ENCODE assay signal across 10 mouse cellular contexts in the genomic region with DNA sequence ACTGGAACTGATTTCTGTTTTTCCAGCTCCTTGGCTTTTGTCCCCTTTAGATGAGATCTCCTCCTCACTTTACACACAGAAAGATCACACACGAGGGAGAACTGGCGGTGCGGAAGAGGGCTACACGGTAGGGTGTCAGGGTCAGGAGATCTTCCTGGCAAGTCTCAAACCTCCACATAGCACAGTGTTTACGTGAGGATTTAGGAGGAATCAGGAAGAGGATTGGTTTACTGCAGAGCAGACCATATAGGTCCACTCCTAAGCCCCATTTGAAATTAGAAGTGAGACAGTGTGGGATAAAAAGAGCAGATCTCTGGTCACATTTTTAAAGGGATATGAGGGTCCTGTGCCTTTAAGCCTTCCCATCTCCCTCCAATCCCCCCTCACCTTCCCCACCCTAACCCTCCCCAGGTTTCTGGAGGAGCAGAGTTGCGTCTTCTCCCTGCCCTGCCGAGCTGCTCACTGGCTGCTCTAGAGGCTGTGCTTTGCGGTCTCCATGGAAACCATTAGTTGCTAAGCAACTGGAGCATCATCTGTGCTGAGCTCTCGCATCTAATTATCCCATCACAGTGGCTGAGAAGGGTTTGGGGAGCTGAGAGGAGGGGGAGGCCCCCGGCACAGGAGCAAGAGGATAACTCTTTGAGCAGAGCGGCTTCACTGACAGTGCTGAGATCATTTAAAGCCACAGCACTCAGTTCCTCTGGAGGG. TPM values are rescaled to one million over a fixed set of nuclear protein-coding genes. Genes with fewer than 3 reads are reported as not detected.
DNase-seq lines count a peak whose midpoint lies in the region; ATAC-seq lines count a peak whose summit lies in the region.
"Had no signal": no experiment of that assay in that cellular context is flagged by ENCODE, and none has a peak within 500 bp of the region (broad histone marks: within the 10 kb centered on the region; RNA-seq: fewer than 3 reads in every experiment).

No protein-coding gene starts in this region.

- DNase-seq in kidney, adult 8-10 months: no peak
- DNase-seq in embryo, embryonic 11.5 days (ENCODE audit: low read depth, low spot score): peak; percentile 77
- DNase-seq in limb, embryonic 11.5 days (ENCODE audit: low spot score): peak; percentile 60
- DNase-seq in right cerebral cortex, postnatal 25 days: peak; percentile 85
- no peak for DNase-seq in urinary bladder, adult 2 months (ENCODE audit: low spot score)

- H3K4me3 ChIP-seq in kidney, embryonic 15.5 days (replicated peaks): no peak overlapping the region
- H3K4me3 ChIP-seq in hindbrain, embryonic 15.5 days: peak overlapping the region; percentile 12
- H3K4me3 ChIP-seq in limb, embryonic 11.5 days (ENCODE audit: low read depth, low read length): no peak overlapping the region

- H3K27me3 ChIP-seq in kidney, embryonic 15.5 days: peaks cover 38% of the 10 kb centered on the region
- H3K27me3 ChIP-seq in hindbrain, embryonic 15.5 days: no peaks in the 10 kb centered on the region; the same call in 1 of the 2 replicates
- peaks cover 6% of the 10 kb centered on the region; the same call in 1 of the 2 replicates for H3K27me3 ChIP-seq in limb, embryonic 11.5 days (ENCODE audit: control insufficient read depth, insufficient read depth, low read length)

- peaks cover 14% of the 10 kb centered on the region for H3K4me1 ChIP-seq in kidney, embryonic 15.5 days
- peaks cover 40% of the 10 kb centered on the region for H3K4me1 ChIP-seq in hindbrain, embryonic 15.5 days (replicated peaks)
- H3K4me1 ChIP-seq in limb, embryonic 11.5 days (ENCODE audit: control insufficient read depth, insufficient read depth, low read length): 0 out of 2 replicates have a peak, but pooled peaks cover 5% of the 10 kb centered on the region

- no peak overlapping the region for H3K27ac ChIP-seq in kidney, embryonic 15.5 days
- peak overlapping the region; percentile 87 for H3K27ac ChIP-seq in hindbrain, embryonic 15.5 days (replicated peaks)
- H3K27ac ChIP-seq in limb, embryonic 11.5 days (replicated peaks; ENCODE audit: low read depth, low read length): no peak overlapping the region

- H3K36me3 ChIP-seq in kidney, embryonic 15.5 days: no peaks in the 10 kb centered on the region
- H3K36me3 ChIP-seq in hindbrain, embryonic 15.5 days: no peaks in the 10 kb centered on the region
- no peaks in the 10 kb centered on the region for H3K36me3 ChIP-seq in limb, embryonic 11.5 days (ENCODE audit: control insufficient read depth, insufficient read depth, low read length)

- no peaks in the 10 kb centered on the region for H3K9me3 ChIP-seq in kidney, embryonic 15.5 days (replicated peaks)
- H3K9me3 ChIP-seq in hindbrain, embryonic 15.5 days: no peaks in the 10 kb centered on the region
- H3K9me3 ChIP-seq in limb, embryonic 11.5 days (ENCODE audit: control insufficient read depth, low read length): no peaks in the 10 kb centered on the region

- ATAC-seq in kidney, embryonic 15.5 days (replicated peaks; ENCODE audit: low FRiP score): 0 out of 2 replicates have a peak, but pooled peaks have one; percentile 12
- peak; percentile 95 for ATAC-seq in hindbrain, embryonic 15.5 days (ENCODE audit: low FRiP score, low read depth)
- no peak for ATAC-seq in limb, embryonic 11.5 days (ENCODE audit: insufficient number of reproducible peaks, low FRiP score, low TSS enrichment, low read depth)
- ATAC-seq in granulocyte monocyte progenitor cell, adult 5-6 weeks (replicated peaks; ENCODE audit: poor library complexity, severe bottlenecking): no peak

- WGBS in kidney, embryonic 15.5 days: 2% methylated on average over 11 of the region's 11 CpGs
- 1% methylated on average over 11 of the region's 11 CpGs for WGBS in hindbrain, embryonic 15.5 days
- 8% methylated on average over 11 of the region's 11 CpGs for WGBS in limb, embryonic 11.5 days

- no peak overlapping the region for H3K9ac ChIP-seq in kidney, embryonic 15.5 days
- peak overlapping the region; percentile 4; the same call in 1 of the 2 replicates for H3K9ac ChIP-seq in hindbrain, embryonic 15.5 days
- no peak overlapping the region for H3K9ac ChIP-seq in limb, embryonic 11.5 days (ENCODE audit: low read length)

- H3K4me2 ChIP-seq in kidney, embryonic 15.5 days: no peak overlapping the region
- peak overlapping the region; percentile 50 for H3K4me2 ChIP-seq in hindbrain, embryonic 15.5 days
- no peak overlapping the region for H3K4me2 ChIP-seq in limb, embryonic 11.5 days (ENCODE audit: low read depth, severe bottlenecking)

RNA-seq across cellular contexts. Expression of gene Upk2, which starts 2.4 kb away (rescaled TPM):
- 0.60 and 2.5 TPM in 2 replicates for polyA plus RNA-seq in kidney, embryonic 15.5 days (2015; fragmentation: Nextera tagmentation; extraction: Ambion mirVana)
- not detected in 2 replicates for polyA plus RNA-seq in hindbrain, embryonic 15.5 days (2015; fragmentation: Nextera tagmentation; extraction: Ambion mirVana)
- polyA plus RNA-seq in limb, embryonic 11.5 days (2014; fragmentation: Nextera tagmentation; extraction: Ambion mirVana): 0.59 and 0.99 TPM in 2 replicates
- not detected in 2 replicates for total RNA-seq in granulocyte monocyte progenitor cell, adult 5-6 weeks (2014; fragmentation: Nextera tagmentation)
- total RNA-seq in granulocyte monocyte progenitor cell, adult 5-6 weeks (2017): not detected in 2 replicates
- polyA plus RNA-seq in urinary bladder, adult 2 months (2012; rRNA removed): 788 and 1,023 TPM in 2 replicates
- polyA plus RNA-seq: heart, embryonic 14.5 days; spleen, adult 2 months had no signal

RNA-seq across cellular contexts. Expression of gene Foxr1, which starts 16.3 kb away (rescaled TPM):
- polyA plus RNA-seq in kidney, embryonic 15.5 days (2015; fragmentation: Nextera tagmentation; extraction: Ambion mirVana): not detected in 2 replicates
- not detected in 2 replicates for polyA plus RNA-seq in hindbrain, embryonic 15.5 days (2015; fragmentation: Nextera tagmentation; extraction: Ambion mirVana)
- not detected in 2 replicates for polyA plus RNA-seq in limb, embryonic 11.5 days (2014; fragmentation: Nextera tagmentation; extraction: Ambion mirVana)
- not detected in 2 replicates for total RNA-seq in granulocyte monocyte progenitor cell, adult 5-6 weeks (2014; fragmentation: Nextera tagmentation)
- total RNA-seq in granulocyte monocyte progenitor cell, adult 5-6 weeks (2017): not detected in 2 replicates
- polyA plus RNA-seq in urinary bladder, adult 2 months (2012; rRNA removed): 0.28 and 0.63 TPM in 2 replicates
- polyA plus RNA-seq: heart, embryonic 14.5 days had no signal

RNA-seq across cellular contexts. Expression of gene Bcl9l, which starts 25.4 kb away (rescaled TPM):
- 11.3 and 11.7 TPM in 2 replicates for polyA plus RNA-seq in kidney, embryonic 15.5 days (2015; fragmentation: Nextera tagmentation; extraction: Ambion mirVana)
- 10.7 and 11.9 TPM in 2 replicates for polyA plus RNA-seq in hindbrain, embryonic 15.5 days (2015; fragmentation: Nextera tagmentation; extraction: Ambion mirVana)
- 11.6 and 12.3 TPM in 2 replicates for polyA plus RNA-seq in limb, embryonic 11.5 days (2014; fragmentation: Nextera tagmentation; extraction: Ambion mirVana)
- 8.7 and 13.0 TPM in 2 replicates for total RNA-seq in granulocyte monocyte progenitor cell, adult 5-6 weeks (2014; fragmentation: Nextera tagmentation)
- total RNA-seq in granulocyte monocyte progenitor cell, adult 5-6 weeks (2017): 1.6 and 2.6 TPM in 2 replicates
- 11.1 and 29.7 TPM in 2 replicates for polyA plus RNA-seq in urinary bladder, adult 2 months (2012; rRNA removed)

RNA-seq across cellular contexts. Expression of gene Ccdc84, which starts 38.8 kb away (rescaled TPM):
- polyA plus RNA-seq in kidney, embryonic 15.5 days (2015; fragmentation: Nextera tagmentation; extraction: Ambion mirVana): 29.1 and 30.9 TPM in 2 replicates
- polyA plus RNA-seq in hindbrain, embryonic 15.5 days (2015; fragmentation: Nextera tagmentation; extraction: Ambion mirVana): 32.0 and 34.9 TPM in 2 replicates
- polyA plus RNA-seq in limb, embryonic 11.5 days (2014; fragmentation: Nextera tagmentation; extraction: Ambion mirVana): 22.0 and 27.1 TPM in 2 replicates
- total RNA-seq in granulocyte monocyte progenitor cell, adult 5-6 weeks (2014; fragmentation: Nextera tagmentation): 22.4 and 46.8 TPM in 2 replicates
- 22.5 and 45.1 TPM in 2 replicates for total RNA-seq in granulocyte monocyte progenitor cell, adult 5-6 weeks (2017)
- polyA plus RNA-seq in urinary bladder, adult 2 months (2012; rRNA removed): 33.7 and 47.1 TPM in 2 replicates

RNA-seq across cellular contexts. Expression of gene Trappc4, which starts 49.8 kb away (rescaled TPM):
- 135 and 138 TPM in 2 replicates for polyA plus RNA-seq in kidney, embryonic 15.5 days (2015; fragmentation: Nextera tagmentation; extraction: Ambion mirVana)
- 287 and 295 TPM in 2 replicates for polyA plus RNA-seq in hindbrain, embryonic 15.5 days (2015; fragmentation: Nextera tagmentation; extraction: Ambion mirVana)
- 141 TPM in 2 replicates for polyA plus RNA-seq in limb, embryonic 11.5 days (2014; fragmentation: Nextera tagmentation; extraction: Ambion mirVana)
- total RNA-seq in granulocyte monocyte progenitor cell, adult 5-6 weeks (2014; fragmentation: Nextera tagmentation): 52.2 and 78.5 TPM in 2 replicates
- total RNA-seq in granulocyte monocyte progenitor cell, adult 5-6 weeks (2017): 37.7 and 39.6 TPM in 2 replicates
- polyA plus RNA-seq in urinary bladder, adult 2 months (2012; rRNA removed): 55.6 and 68.6 TPM in 2 replicates

Comparison
In these comparisons a context has a peak if more than half of its experiments do, and no peak if none do; other contexts are left out.
1. ATAC-seq: peak in kidney, embryonic 15.5 days (single experiment) and hindbrain, embryonic 15.5 days (single experiment); none in limb, embryonic 11.5 days (single experiment) and granulocyte monocyte progenitor cell, adult 5-6 weeks (single experiment).
2. DNase-seq: peak in embryo, embryonic 11.5 days (single experiment), limb, embryonic 11.5 days (single experiment) and right cerebral cortex, postnatal 25 days (single experiment); none in kidney, adult 8-10 months (0 of 2) and urinary bladder, adult 2 months (single experiment).
3. RNA of gene Upk2, which starts 2.4 kb away (polyA plus RNA-seq): 788 to 1,023 TPM in urinary bladder, adult 2 months; 0.60 to 2.5 TPM in kidney, embryonic 15.5 days, 0.59 to 0.99 TPM in limb, embryonic 11.5 days and not detected in hindbrain, embryonic 15.5 days; every median in the first group is over 100 times any median in the second.